ENCODE assay signal across 19 mouse cellular contexts in the genomic region with DNA sequence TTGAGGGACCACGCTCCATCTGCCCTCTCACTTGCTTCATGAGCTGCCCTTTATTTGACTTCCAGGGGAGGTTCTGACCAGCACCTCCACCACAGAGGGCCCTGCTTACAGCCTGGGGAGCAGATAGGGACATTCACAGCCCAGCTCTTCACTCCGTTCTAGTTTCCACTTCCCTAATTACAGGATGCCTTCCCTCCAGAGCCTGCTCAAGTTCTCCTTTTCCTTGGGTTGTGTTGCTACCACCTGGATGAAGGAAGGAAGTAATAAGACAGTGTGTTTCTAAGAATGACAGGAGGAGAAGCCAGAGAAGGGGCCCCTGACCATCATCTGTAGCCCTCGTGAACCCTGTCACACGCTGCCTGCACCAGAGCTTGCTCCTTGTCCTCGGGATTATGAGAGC.
DNase-seq lines count a peak whose midpoint lies in the region; TF ChIP-seq lines count a peak whose summit lies in the region.
"Had no signal": no experiment of that assay in that cellular context is flagged by ENCODE, and none has a peak within 500 bp of the region (broad histone marks: within the 10 kb centered on the region; RNA-seq: fewer than 3 reads in every experiment).

No protein-coding gene starts in this region.

- intact Hi-C loops in left cerebral cortex, postnatal 10 days (cut with DNase I) = no loop called here
- intact Hi-C loops in left cerebral cortex, postnatal 36 days (cut with DNase I) = no loop called here

- WGBS in macrophage (ENCODE audit: missing documents) = 5% methylated on average over 5 of the region's 5 CpGs
- 81% methylated on average over 5 of the region's 5 CpGs for WGBS in midbrain, embryonic 10.5 days

- no peaks in the 10 kb centered on the region for H3K36me3 ChIP-seq in macrophage (ENCODE audit: inconsistent target)
- no peaks in the 10 kb centered on the region for H3K36me3 ChIP-seq in midbrain, embryonic 10.5 days
- H3K36me3 ChIP-seq: heart, embryonic 12.5 days; midbrain, embryonic 15.5 days had no signal

- H3K4me3 ChIP-seq in bone marrow macrophage, adult 2 months (ENCODE audit: insufficient read depth, low read length) = no peak overlapping the region
- no peak overlapping the region for H3K4me3 ChIP-seq in macrophage (ENCODE audit: inconsistent target)
- no peak overlapping the region for H3K4me3 ChIP-seq in midbrain, embryonic 10.5 days
- H3K4me3 ChIP-seq: heart, embryonic 12.5 days; midbrain, embryonic 15.5 days had no signal

- H3K27me3 ChIP-seq in midbrain, embryonic 10.5 days (ENCODE audit: low read depth, poor library complexity, severe bottlenecking) = no peaks in the 10 kb centered on the region
- H3K27me3 ChIP-seq: midbrain, embryonic 15.5 days had no signal

- peaks cover 28% of the 10 kb centered on the region for H3K4me1 ChIP-seq in bone marrow macrophage, adult 2 months (ENCODE audit: control insufficient read depth, insufficient read depth, low read length)
- peaks cover 5% of the 10 kb centered on the region; the same call in 1 of the 2 replicates for H3K4me1 ChIP-seq in midbrain, embryonic 10.5 days
- H3K4me1 ChIP-seq: midbrain, embryonic 15.5 days had no signal

- H3K79me2 ChIP-seq in macrophage (ENCODE audit: inconsistent target) = no peaks in the 10 kb centered on the region

- H3K27ac ChIP-seq in bone marrow macrophage, adult 2 months (ENCODE audit: insufficient read depth, low read depth, low read length) = peak overlapping the region; percentile 84
- H3K27ac ChIP-seq in macrophage = peak overlapping the region; percentile 75
- H3K27ac ChIP-seq in midbrain, embryonic 10.5 days (replicated peaks) = no peak overlapping the region
- H3K27ac ChIP-seq: hindbrain, postnatal 0 days; liver, embryonic 14.5 days; midbrain, embryonic 15.5 days had no signal

- no peak for TF ChIP-seq POLR2A in bone marrow macrophage, adult 2 months (IDR thresholded peaks at IDR 0.05; ENCODE audit: borderline replicate concordance, low read depth, low read length)

- peak; percentile 96 for DNase-seq in heart, adult 11 months
- no peak for DNase-seq in heart, adult 8-10 months (ENCODE audit: low spot score)
- peak; percentile 9 to 30 for DNase-seq in left cerebral cortex, postnatal 10 days (ENCODE audit: extremely low spot score in 1 of 2, low spot score in 2 of 2)
- DNase-seq in left cerebral cortex, postnatal 36 days (ENCODE audit: low spot score in 2 of 2) = no peak
- no peak for DNase-seq in urinary bladder, adult 2 months (ENCODE audit: low spot score)
- no peak for DNase-seq in midbrain, embryonic 10.5 days (ENCODE audit: low spot score)
- DNase-seq: adrenal gland, adult 8-10 months; cerebellum, adult 18-20 months; gastrocnemius, postnatal 14 days; heart, postnatal 36 days; kidney, adult 9 months; left cerebral cortex, postnatal 4 days; lung, postnatal 4 days had no signal

- TF ChIP-seq CTCF in bone marrow macrophage, adult 2 months (IDR thresholded peaks at IDR 0.05; ENCODE audit: low read depth, low read length) = no peak

- no peaks in the 10 kb centered on the region for H3K9me3 ChIP-seq in midbrain, embryonic 10.5 days (replicated peaks)
- H3K9me3 ChIP-seq: heart, embryonic 12.5 days; midbrain, embryonic 15.5 days had no signal

Comparison
In these comparisons a context has a peak if more than half of its experiments do, and no peak if none do; other contexts are left out.
1. DNase-seq: peak in heart, adult 11 months (single experiment) and left cerebral cortex, postnatal 10 days (2 of 2); none in heart, adult 8-10 months (single experiment), left cerebral cortex, postnatal 36 days (0 of 2), urinary bladder, adult 2 months (single experiment) and midbrain, embryonic 10.5 days (single experiment).